Mouse (Mus musculus) gastrocnemius, adult 8-10 months (tissue): ENCODE data around the gene Agtpbp1. TPM values are rescaled to one million over a fixed set of nuclear protein-coding genes. Genes with fewer than 3 reads are reported as not detected.
A peak's percentile ranks its signal among the peaks of the same experiment; 100 is the strongest.

ENCODE experiments used
- DNase-seq, 2 experiments: peaks; one replicate each; pipeline ENCODE4 v3.0.0; 2022; ENCODE audit warnings: low spot score in 2 of 2
- total RNA-seq, 4 experiments: library from RNA; stranded (reverse); gene quantifications; 2 replicates each; pipeline ENCODE4 v1.2.4; 2022

Gene Agtpbp1
- total RNA-seq, 4 experiments from 2014 or later: 77.0 to 85.2 (median 83.0) TPM

DNA sequence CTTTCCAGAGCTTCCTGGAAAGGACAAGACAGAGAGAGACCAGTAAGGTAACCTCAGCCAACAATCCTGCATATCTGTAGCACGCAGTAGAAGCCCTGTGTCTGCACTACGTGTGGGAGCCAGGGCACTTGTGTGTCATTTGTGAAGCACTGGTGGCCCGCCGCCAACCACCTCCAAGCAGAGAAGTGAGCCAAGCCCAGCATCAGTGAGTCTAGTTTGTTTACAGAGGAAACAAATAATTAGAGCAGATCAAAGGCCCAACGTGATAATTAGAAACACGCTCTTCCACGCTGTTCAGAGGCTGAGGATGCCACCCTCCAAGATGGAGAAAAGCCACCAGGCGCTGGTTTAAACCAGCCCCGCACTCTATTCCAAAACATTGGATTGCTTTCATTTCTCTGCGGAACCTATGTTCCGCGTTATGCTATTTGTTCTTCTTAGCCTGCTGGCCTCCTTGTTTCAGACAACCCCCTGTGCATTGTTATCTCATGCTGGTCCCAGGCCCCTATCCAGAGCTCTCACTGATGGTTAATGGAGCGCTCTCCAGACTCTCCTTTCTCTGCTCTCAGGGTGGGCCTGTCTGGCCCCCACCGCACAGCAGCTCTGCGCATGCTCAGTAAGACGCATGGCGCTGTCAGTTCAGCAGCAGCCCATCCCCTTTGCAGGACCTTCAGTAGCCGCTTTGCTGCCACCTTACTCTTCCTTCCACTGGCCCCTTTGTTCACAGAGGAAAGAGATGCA lies 153.7 kb downstream of the Agtpbp1 start:
- DNase-seq: no peak

GRCm38 (mm10) chr13:59429369-59429768 lies 155.7 kb downstream of the Agtpbp1 start:
- DNase-seq: no peak

- no peak for DNase-seq
Observed at GRCm38 (mm10) chr13:59423871-59424270, 161.2 kb downstream of the Agtpbp1 start.

- DNase-seq: no peak
Observed at GRCm38 (mm10) chr13:59416530-59417230, 168.3 kb downstream of the Agtpbp1 start.

DNA sequence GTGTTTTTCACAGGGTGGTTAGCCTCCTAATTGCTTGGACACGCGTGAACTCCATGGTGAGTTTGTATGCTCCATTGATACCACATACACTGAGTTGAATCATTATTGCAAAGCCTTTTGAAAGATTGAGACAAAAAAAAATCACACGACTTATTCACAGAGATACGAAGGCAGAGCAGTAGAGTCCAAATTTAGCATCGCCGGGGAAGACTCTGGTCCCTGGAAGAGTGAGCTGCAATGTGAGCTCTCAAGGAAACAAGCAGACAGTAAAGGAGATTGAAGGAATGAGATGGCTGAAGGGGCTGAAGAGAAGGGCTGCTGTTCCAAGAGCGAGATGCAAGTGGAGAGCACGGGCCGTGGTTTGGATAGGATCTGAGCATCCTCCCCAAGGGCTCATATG lies 171.1 kb downstream of the Agtpbp1 start:
- no peak for DNase-seq

DNA sequence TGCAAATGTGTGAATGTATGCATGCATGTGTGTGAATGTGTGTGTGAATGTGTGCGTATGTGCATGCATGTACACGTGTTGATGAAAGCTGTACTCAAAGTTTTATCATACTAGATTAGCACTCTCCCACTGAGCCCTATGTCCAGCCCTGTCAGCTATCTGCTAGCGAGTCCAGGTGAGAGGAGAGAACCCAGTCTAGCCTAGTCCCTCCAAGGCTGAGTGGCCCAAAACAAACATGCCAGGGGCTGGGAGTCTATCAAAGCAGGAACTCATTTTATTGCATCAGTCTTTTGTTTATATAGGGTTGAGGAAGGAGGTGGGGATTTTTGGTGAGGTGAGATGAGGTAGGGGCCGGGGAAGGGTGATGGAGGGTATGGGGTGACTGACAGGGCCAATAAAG lies 172.4 kb downstream of the Agtpbp1 start:
- no peak for DNase-seq

DNA sequence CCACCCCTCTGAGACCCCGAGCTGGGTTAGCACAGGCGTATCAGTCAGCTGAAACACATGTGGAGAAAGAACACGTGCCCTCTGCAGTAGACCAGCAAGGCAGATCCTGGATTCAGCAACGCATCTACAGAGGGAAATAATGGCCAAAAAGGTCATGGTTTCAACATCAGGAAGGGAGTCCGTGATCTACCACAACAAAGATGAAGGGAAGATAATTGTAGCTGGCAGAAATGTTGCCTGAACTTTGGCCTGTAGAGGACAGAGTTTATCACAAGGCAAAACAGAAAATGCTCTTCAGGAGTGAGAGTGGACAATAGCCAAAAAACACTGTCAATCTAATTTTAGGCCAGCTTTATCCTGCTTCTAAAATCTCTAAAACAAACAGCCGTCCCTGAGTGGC lies 177.8 kb downstream of the Agtpbp1 start:
- no peak for DNase-seq

DNA sequence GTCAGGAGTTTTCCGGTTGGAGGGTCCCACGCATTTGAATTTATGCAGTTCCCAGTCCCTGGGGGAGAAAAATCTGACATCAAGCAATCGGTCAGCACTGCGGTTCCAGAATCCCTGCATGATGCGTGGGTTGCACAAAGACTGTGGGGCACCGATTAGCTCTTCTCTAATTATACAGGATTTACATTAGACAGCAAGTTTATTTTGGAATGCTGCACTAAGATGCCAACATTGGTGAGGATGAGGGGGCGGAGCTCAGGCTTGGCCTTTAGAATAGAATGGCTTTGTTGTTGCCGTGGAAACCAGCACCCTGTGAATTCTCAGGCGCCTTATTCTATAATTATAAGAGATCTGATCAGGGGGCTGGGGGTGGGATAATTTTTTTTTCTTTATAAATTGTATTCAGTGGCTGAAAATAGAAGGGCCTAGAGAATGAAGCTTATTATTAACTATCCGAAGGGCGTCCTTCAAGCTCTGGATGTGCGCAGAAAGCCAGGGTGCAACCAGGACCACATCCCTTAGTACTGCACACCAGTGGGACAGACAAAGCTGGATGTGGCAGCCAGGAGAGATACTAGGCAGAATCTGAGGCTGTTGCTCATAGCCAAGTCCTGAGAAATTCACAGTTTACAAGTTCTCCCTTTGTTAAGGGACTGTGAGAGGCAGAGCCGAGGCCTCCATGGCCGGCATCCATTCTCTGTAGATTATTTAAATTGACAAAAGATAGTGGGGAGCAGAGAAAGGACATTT lies 182.8 kb downstream of the Agtpbp1 start:
- DNase-seq: no peak

- DNase-seq: peak; percentile 11 to 19
Observed at GRCm38 (mm10) chr13:59397571-59397970, 187.5 kb downstream of the Agtpbp1 start.

Other genes starting within 250 kb of the Agtpbp1 start
- 10 to 100 TPM; 29.0 to 38.6 (median 35.3) TPM for gene Naa35, start within 50 bp of the Agtpbp1 start, total RNA-seq
- gene Golm1, start 90.6 kb upstream of the Agtpbp1 start, total RNA-seq: 1 to 10 TPM; 5.5 to 9.3 (median 7.5) TPM
- gene 4921517D22Rik, start 108.9 kb upstream of the Agtpbp1 start, total RNA-seq: not detected
- gene Spata31d1a, start 125.1 kb upstream of the Agtpbp1 start, total RNA-seq: not detected
- gene Spata31d1b, start 127.1 kb upstream of the Agtpbp1 start, total RNA-seq: not detected
- not detected for gene Spata31d1d, start 146.5 kb upstream of the Agtpbp1 start, total RNA-seq
- gene 1700014D04Rik, start 161.5 kb upstream of the Agtpbp1 start, total RNA-seq: under 1 TPM in 2 of 4 experiments, not detected in 2; 0.10 to 0.12 TPM
- gene Isca1, start 184.6 kb upstream of the Agtpbp1 start, total RNA-seq: 100 to 1,000 TPM; 159 to 209 (median 180) TPM
- not detected for gene Gm49354, start 197.0 kb upstream of the Agtpbp1 start, total RNA-seq
- gene Tut7, start 237.9 kb upstream of the Agtpbp1 start, total RNA-seq: 10 to 100 TPM; 28.7 to 42.3 (median 34.5) TPM